Mouse (Mus musculus) liver, adult (tissue): ENCODE data around the gene Josd2.

ENCODE experiments used
- GATA4 ChIP-seq: IDR thresholded peaks from 2 replicates; pipeline ENCODE4 v1.6.1; 2014; ENCODE audit warnings: mild to moderate bottlenecking, low read length; ENCODE audit not compliant: insufficient replicate concordance

Josd2 gene

GRCm38 (mm10) chr7:44463556-44464225, 4.1 kb upstream of the Josd2 start:
- no peak for TF ChIP-seq GATA4

GRCm38 (mm10) chr7:44464511-44464910, 3.3 kb upstream of the Josd2 start:
- no peak for TF ChIP-seq GATA4

- TF ChIP-seq GATA4: no peak
Observed at GRCm38 (mm10) chr7:44465111-44465510, 2.7 kb upstream of the Josd2 start, which contains the start of gene Aspdh. Gene Aspdh (plus strand): TSS chr7:44465391.

- no peak for TF ChIP-seq GATA4
Observed at GRCm38 (mm10) chr7:44466006-44466887, 1.5 kb upstream of the Josd2 start.

GRCm38 (mm10) chr7:44466888-44467311, 880 bp upstream of the Josd2 start:
- TF ChIP-seq GATA4: no peak

- TF ChIP-seq GATA4: no peak
Observed at GRCm38 (mm10) chr7:44468644-44469285, 985 bp downstream of the Josd2 start.

GRCm38 (mm10) chr7:44469677-44470675, 2.2 kb downstream of the Josd2 start:
- no peak for TF ChIP-seq GATA4

GRCm38 (mm10) chr7:44470696-44471612, 3.2 kb downstream of the Josd2 start:
- no peak for TF ChIP-seq GATA4

GRCm38 (mm10) chr7:44471880-44472557, 4.2 kb downstream of the Josd2 start:
- TF ChIP-seq GATA4: no peak

GRCm38 (mm10) chr7:44472558-44472885, 4.7 kb downstream of the Josd2 start:
- TF ChIP-seq GATA4: no peak

GRCm38 (mm10) chr7:44472961-44473646, 5.3 kb downstream of the Josd2 start:
- TF ChIP-seq GATA4: no peak

GRCm38 (mm10) chr7:44474419-44474818, 6.6 kb downstream of the Josd2 start:
- no peak for TF ChIP-seq GATA4

- TF ChIP-seq GATA4: no peak
Observed at GRCm38 (mm10) chr7:44475046-44475614, 7.3 kb downstream of the Josd2 start.
